Mouse (Mus musculus) brain, embryonic 14.5 days (tissue): ENCODE measurements at regions not wholly inside any gene's neighbourhood (a gene's known extent, or its start where the extent isn't known, plus 50 kb on each side); places are given as distances from the start of the nearest gene placed in this dataset.

Experiments
- CTCF ChIP-seq: fragments of 200-500 bp; IDR thresholded peaks from 2 replicates; pipeline ENCODE4 v1.5.1; 2012; ENCODE audit warnings: inconsistent platforms, mild to moderate bottlenecking, moderate library complexity, borderline replicate concordance; ENCODE audit not compliant: insufficient read depth, insufficient read length; ENCODE audit errors: extremely low read depth
- POLR2A ChIP-seq: fragments of 200-500 bp; IDR thresholded peaks from 2 replicates; pipeline ENCODE4 v1.6.1; 2012; ENCODE audit warnings: mild to moderate bottlenecking, inconsistent platforms, borderline replicate concordance; ENCODE audit not compliant: poor library complexity, insufficient read depth, insufficient read length, severe bottlenecking; ENCODE audit errors: extremely low read depth

GRCm38 (mm10) chr3:17326292-17326691, 621.9 kb upstream of the Cypt12 start:
- TF ChIP-seq CTCF (no peak), POLR2A (no peak)
